Mouse (Mus musculus): Measurements from ENCODE around the gene Mrpl17.

GRCm38 (mm10) chr7:105769959-105770358 is 40.9 kb downstream of the Mrpl17 start:
- TF ChIP-seq POLR2A (IDR thresholded peaks at IDR 0.05; ENCODE audit: insufficient read depth, low read depth, low read length) (no peak), CTCF (IDR thresholded peaks at IDR 0.05) (no peak)

Measured in heart, adult 2 months (tissue).